Mouse (Mus musculus): ENCODE measurements around the gene Dlg2. TPM values are rescaled to one million over a fixed set of nuclear protein-coding genes. Genes with fewer than 3 reads are reported as not detected.

Dlg2 gene
- total RNA-seq, 2 experiments from 2014 or later = 1.9 to 3.4 TPM

DNA sequence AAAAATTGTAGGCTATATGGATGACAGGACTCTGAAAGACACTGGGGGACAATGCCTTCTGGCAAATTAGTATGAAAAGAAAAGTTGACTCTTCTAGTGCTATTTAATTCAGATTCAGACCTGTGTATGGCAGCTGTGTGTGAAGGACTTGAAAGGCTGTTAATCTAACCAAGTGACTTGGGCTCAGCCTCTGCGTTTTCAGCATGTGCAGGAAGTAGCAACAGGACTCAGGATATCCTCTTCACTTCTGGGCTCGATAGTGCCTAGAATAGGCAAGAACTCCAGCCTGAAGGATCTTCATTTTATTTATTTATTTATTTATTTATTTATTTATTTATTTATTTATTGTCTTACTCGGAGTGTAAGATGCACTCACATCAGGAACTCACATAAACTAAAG, 1068.1 kb downstream of the Dlg2 start:
- DNase-seq = no peak
- intact Hi-C loops (cut with DNase I) = no loop called here

DNA sequence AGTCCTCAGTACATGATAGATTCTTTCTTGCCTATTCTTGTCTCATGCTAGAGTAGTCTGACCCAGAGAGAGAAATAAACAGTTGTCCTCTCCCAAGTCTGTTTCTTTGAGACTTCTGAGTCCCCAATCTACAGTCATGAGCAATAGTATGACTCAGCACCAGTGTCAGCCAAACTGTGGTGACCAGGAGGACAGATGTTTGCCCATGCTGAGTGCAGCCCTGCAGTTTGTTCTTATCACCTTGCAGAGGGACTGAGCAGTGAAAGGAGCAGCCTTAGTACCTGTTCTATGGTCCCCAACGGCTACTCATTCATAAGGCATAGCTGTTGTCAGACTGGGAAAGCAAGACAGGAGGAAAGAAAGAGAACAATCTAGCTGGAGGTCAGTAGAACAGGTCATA, 1072.3 kb downstream of the Dlg2 start:
- intact Hi-C loops (cut with DNase I) = no loop called here
- DNase-seq = no peak

DNA sequence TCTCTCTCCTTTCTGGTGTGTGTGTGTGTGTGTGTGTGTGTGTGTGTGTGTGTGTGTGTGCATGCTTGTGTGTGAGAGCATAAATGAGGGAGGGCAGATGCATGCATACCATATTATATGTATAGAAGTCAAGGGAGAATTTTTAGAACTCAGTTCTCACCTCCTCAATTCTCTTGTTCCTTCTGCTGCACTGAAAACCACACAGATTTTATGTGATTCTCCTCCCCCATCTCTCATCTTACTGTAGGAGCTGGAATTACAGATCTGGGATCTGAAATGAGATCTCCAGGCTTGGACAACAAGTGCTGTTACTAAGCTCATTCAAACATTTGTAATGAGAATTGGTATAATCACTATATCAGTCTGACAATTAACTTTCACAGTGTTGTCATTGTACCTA, 1081.1 kb downstream of the Dlg2 start:
- no peak for DNase-seq
- intact Hi-C loops (cut with DNase I) = no loop called here

DNA sequence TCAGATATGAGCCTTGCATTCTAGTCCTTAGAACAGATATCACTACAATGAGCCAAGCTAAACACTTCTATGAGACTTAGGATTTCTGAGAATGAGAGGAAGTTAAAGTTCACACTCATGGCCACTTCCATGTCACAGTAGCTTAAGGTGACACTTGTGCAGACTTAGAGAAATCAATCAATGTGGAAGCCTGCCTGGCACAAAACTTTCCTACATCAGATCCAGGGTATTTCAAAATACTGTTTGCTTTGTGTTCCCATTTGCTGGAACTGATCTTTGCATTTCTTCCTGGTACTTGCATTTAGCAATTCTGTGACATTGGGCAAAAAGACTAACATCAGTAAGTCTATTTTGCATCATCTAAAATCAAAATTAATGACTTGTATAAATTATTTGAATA, 1091.0 kb downstream of the Dlg2 start:
- intact Hi-C loops (cut with DNase I) = no loop called here
- DNase-seq = no peak

DNA sequence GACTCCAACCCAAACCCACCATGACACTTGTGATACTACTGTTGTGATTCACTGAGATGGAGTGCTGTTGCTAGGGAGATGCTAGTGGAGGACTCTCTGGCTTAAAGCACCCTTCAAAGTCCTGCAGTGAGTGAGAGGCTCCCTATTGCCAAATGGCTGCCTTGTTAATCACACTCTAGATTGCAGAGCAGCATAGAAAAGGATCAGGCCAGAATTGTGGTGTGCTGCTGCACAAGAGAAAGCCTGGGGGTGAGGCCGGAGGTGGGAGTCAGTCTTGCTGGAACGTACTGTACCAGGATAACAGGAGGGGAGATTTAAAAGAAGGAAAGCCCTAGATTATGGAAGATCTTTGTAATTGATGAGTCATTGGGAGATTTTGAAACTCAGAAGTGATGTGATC, 1094.5 kb downstream of the Dlg2 start:
- no peak for DNase-seq
- intact Hi-C loops (cut with DNase I) = no loop called here

- intact Hi-C loops (cut with DNase I) = no loop called here
- DNase-seq = no peak
Measured at GRCm38 (mm10) chr7:91572666-91573065, 1096.2 kb downstream of the Dlg2 start.

DNA sequence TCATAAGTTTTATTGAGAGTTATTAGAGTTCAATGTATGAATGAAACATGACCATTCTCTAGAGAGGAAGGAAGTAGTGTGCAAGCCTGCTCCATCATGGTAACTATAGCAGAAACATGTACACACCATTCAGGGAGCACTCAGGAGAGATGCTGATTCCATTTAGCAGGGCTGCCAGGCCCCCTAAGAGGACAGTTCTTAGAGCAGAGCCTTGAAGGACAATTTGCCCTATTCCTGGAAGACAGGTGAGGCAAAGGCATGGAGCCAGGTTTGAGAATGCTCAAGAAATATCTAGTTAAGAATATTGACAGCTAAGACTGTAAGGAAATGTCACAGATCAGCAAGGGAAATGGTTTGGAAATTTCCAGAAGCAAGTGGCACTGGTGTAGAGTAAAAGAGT, 1096.8 kb downstream of the Dlg2 start:
- intact Hi-C loops (cut with DNase I) = no loop called here
- no peak for DNase-seq

GRCm38 (mm10) chr7:91576216-91576615, 1099.7 kb downstream of the Dlg2 start:
- intact Hi-C loops (cut with DNase I) = no loop called here

DNA sequence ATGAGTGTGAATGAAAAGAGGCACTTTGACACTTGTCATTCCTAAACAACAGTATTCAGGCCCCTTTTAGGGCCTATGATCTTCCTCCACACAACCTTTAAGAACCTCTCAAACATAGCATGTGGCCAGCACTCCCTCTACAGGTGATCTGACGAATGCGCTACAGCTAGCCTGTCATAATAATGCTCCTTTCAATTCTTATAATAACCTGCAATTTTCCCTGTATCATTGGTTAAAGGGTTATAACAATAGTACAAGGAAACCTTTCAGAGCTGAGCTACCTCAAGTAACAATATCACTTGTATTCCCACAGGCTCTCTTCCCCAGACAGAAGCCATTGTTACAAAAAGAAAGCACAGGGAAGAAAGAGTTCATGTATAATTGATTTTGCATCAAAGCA, 1105.7 kb downstream of the Dlg2 start:
- DNase-seq = no peak
- intact Hi-C loops (cut with DNase I) = loop anchor here (5.0 kb wide), 1 partner anchor 125 kb away; no protein-coding TSS in a partner anchor

More at GRCm38 (mm10) chr7:91576216-91576615, 1099.7 kb downstream of the Dlg2 start:
- no peak for DNase-seq

DNA sequence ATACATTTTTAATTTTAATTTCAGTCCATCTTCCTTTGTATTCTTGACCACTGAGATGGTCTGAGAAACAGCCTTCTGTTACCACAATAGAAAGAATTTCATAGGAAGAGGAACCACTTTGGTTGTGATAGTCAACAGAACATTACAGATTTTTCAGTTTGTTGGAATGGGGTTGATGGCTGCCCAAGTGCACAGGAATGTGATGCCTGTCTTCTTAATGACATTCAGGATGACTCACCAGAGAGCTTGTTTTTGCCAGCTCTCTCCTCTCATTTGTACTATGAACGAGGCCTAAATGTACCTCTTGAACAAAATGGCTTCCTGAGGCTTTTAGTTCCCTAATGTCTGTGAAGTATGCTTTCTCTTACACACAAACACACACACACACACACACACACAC, 1107.1 kb downstream of the Dlg2 start:
- intact Hi-C loops (cut with DNase I) = loop anchor here (5.0 kb wide), 1 partner anchor 126 kb away; no protein-coding TSS in a partner anchor
- DNase-seq = no peak

DNA sequence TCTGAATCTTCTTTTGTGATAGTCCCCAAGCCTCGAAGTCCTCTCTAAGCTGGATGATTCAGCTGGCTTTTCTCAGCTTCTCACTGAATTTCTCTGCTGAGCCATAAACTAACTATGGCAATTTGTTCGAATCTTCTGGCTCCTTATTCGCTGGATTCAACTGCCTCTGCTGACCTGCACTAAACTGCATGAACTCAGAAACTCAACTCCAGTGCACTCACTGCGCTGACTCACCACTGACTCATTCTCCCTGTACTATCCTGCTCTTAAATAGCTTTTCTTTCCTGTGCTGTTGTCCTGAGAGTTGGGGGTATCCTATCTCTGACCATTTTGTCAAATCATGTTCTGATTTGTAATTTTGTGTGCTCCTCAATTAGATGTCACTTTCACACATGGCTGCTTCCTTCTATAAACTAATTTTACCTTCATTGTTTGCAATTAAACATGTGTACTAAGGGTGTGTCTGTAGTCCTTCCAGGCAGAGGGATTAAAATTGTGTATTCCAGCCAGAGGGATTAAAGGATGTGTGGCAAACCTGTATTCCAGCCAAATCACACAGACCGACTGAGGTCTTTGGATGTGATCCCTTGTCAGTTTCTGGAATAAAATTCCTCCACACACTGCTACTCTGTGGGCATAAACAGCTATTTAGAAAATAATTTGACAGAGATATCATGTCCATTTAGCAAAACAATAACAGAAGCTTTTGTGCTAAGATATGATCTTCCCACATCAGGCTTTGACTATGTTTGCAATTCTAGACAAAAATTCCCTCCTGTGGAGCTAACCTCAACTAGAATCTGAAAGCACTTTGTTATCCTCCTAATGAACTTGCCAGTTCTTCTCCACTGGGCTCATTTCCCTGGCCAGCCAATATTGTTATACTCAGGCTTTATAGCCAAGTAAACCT, 1115.0 kb downstream of the Dlg2 start:
- intact Hi-C loops (cut with DNase I) = no loop called here
- no peak for DNase-seq

- DNase-seq = no peak
- intact Hi-C loops (cut with DNase I) = no loop called here
Measured at GRCm38 (mm10) chr7:91598549-91598948, 1122.1 kb downstream of the Dlg2 start.

DNA sequence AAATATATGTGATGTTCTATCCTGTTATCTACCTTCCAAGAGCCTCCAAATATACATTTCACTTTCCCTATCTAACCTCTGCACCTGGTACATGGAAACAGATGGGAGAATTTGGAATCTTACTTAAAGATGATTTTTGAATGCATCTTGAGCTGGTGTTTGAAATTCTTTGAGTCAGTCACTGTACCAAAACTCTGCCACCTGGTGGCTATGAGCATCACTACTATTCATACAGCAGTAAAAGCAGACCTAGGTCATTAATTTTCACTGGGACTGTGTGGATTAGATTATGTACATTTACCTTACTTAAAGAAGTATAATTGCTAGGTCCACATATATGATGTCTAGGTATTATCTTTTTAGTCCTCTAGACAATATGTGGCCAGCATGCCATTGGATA, 1124.8 kb downstream of the Dlg2 start:
- intact Hi-C loops (cut with DNase I) = loop anchor here (5.0 kb wide), 1 partner anchor 144 kb away; no protein-coding TSS in a partner anchor
- DNase-seq = peak in 1 of 2 experiments; percentile 2

- intact Hi-C loops (cut with DNase I) = loop anchor here (5.0 kb wide), 1 partner anchor 146 kb away; no protein-coding TSS in a partner anchor
- no peak for DNase-seq
Measured at GRCm38 (mm10) chr7:91603561-91603960, 1127.1 kb downstream of the Dlg2 start.

- intact Hi-C loops (cut with DNase I) = no loop called here
Measured at GRCm38 (mm10) chr7:91653033-91653432, 1176.6 kb downstream of the Dlg2 start.

DNA sequence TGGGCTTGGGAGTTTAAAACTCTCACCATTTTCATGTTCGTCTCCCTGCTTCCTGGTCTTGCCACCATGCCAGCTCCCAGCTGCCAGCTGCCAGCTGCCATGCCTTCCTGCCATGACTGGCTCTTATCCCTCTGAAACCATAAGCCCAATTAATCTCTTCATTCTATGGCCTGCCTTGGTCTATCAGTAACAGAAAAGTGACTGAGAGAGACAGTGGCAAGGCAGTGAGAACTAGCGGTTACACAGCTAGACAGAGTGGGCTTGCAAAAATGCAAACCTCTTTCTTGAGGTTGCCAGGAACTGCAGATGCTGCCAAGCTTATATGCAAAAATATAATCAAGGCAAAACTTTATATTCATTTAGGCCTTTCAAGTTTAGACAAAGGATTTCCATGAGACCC, 1183.0 kb downstream of the Dlg2 start:
- intact Hi-C loops (cut with DNase I) = no loop called here

More at GRCm38 (mm10) chr7:91653033-91653432, 1176.6 kb downstream of the Dlg2 start:
- DNase-seq = no peak

GRCm38 (mm10) chr7:91672236-91673017, 1196.0 kb downstream of the Dlg2 start:
- DNase-seq = no peak
- intact Hi-C loops (cut with DNase I) = no loop called here

More for the DNA sequence above, 1183.0 kb downstream of the Dlg2 start:
- no peak for DNase-seq

- intact Hi-C loops (cut with DNase I) = no loop called here
- DNase-seq = no peak
Measured at GRCm38 (mm10) chr7:91674401-91674800, 1197.9 kb downstream of the Dlg2 start.

- DNase-seq = no peak
- intact Hi-C loops (cut with DNase I) = no loop called here
Measured at GRCm38 (mm10) chr7:91677934-91678333, 1201.5 kb downstream of the Dlg2 start.

GRCm38 (mm10) chr7:91687930-91688329, 1211.5 kb downstream of the Dlg2 start:
- intact Hi-C loops (cut with DNase I) = no loop called here
- no peak for DNase-seq

DNA sequence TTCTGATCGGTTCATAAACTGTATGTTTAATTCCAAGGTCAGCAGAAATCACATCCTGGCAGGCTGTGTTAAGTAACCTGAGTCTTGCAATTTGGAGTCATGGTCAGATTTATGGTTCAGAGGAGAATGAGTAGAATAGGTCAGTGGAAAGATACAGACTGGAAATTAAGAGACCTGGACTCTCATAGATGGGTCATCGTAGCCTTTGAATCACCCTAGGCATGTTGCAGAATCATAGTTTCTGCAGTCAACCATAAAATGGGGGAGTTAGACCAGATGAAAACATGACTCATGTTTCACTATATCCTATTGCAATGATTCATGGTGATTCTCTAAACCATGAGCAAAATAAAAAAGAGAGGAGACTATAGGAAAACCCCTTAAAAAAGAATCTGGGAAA, 1213.4 kb downstream of the Dlg2 start:
- DNase-seq = no peak
- intact Hi-C loops (cut with DNase I) = no loop called here

Measured in heart, postnatal 10 days (tissue).